Mouse (Mus musculus): ENCODE data around the gene Cdh20.

Gene Cdh20

DNA sequence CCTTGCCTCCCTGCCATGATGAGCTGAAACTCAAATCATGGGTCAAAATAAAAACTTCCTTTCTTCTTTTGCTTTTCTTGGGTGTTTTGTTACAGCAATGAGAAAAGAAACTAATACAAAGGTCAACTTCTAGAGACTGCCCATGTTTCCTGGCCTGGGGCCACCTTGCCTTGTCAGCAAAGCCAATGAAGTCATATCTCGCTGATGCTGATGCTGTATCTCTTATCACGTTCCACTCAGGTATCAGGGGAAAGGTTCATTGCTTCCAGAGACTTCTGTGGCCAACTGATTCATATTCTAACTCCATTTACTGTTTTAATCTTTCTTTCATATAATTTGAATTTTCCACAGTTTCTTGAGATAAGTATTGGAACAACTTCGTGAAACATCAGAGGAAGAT lies 273.3 kb downstream of the Cdh20 start:
- no peak for DNase-seq (ENCODE audit: low spot score)
